Mouse (Mus musculus) megakaryocyte, embryonic 14.5 days (primary cell): ENCODE measurements around the gene Dusp8.

Source experiments
- FLI1 ChIP-seq: IDR thresholded peaks from 2 replicates; pipeline ENCODE4 v1.6.1; 2012; ENCODE audit warnings: low read length, inconsistent platforms, mixed read lengths
- GATA1 ChIP-seq: IDR thresholded peaks from 3 replicates; pipeline ENCODE4 v1.6.1; 2012; ENCODE audit warnings: mixed read lengths, low read length, inconsistent platforms, borderline replicate concordance

DNA sequence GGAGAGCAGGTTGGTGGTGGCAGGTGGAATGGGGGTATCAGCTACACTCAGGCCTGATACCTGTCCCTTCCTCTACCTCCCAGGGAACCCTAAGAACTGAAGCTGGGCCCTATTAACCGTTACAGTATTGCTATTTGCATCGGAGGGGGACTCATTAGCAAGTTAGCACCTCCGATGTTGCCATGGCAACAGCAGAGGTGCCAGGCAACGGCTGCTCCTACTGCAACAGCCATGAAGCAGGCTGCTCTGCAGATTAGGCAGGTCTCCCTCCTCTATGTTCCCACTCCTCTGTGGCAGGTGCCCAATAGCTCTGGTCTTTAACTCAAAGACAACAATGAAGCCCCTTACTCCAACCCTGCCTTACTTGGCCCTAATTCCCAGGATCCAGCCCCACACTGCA lies 3.8 kb downstream of the Dusp8 start:
- TF ChIP-seq GATA1, result no peak
- no peak for TF ChIP-seq FLI1
